Mouse (Mus musculus) intestine, postnatal 0 days (tissue): ENCODE measurements around the gene Tspan1. TPM values are rescaled to one million over a fixed set of nuclear protein-coding genes. Genes with fewer than 3 reads are reported as not detected.

Experiments used
- ATAC-seq: fragments of 200-750 bp; cut with Nextera tagmentation; 2 replicates; pipeline ENCODE4 v1.8.0; 2017; ENCODE audit warnings: mild to moderate bottlenecking, moderate TSS enrichment, moderate library complexity
- H3K27ac ChIP-seq: fragments of 300-500 bp; sonication (generic); 2 replicates; pipeline ENCODE4 v1.5.1; 2014; ENCODE audit warnings: mild to moderate bottlenecking, low read depth, low read length, moderate library complexity
- H3K27me3 ChIP-seq: fragments of 300-500 bp; sonication (generic); replicated peaks from 2 replicates; pipeline ENCODE4 v1.6.1; 2014; ENCODE audit warnings: low read length, mixed read lengths; ENCODE audit not compliant: control insufficient read depth, insufficient read depth
- H3K36me3 ChIP-seq: fragments of 300-500 bp; sonication (generic); 2 replicates; pipeline ENCODE4 v1.6.1; 2014; ENCODE audit warnings: mild to moderate bottlenecking, moderate library complexity; ENCODE audit not compliant: control insufficient read depth, insufficient read depth
- H3K4me1 ChIP-seq: fragments of 300-500 bp; sonication (generic); replicated peaks from 2 replicates; pipeline ENCODE4 v1.6.1; 2014; ENCODE audit warnings: antibody characterized with exemption, low read length, mixed read lengths; ENCODE audit not compliant: control insufficient read depth, insufficient read depth
- H3K4me2 ChIP-seq: fragments of 300-500 bp; sonication (generic); replicated peaks from 2 replicates; pipeline ENCODE4 v1.6.1; 2014; ENCODE audit warnings: low read depth, mild to moderate bottlenecking, moderate library complexity
- H3K4me3 ChIP-seq: fragments of 300-500 bp; sonication (generic); 2 replicates; pipeline ENCODE4 v1.5.1; 2014; ENCODE audit warnings: low read depth, low read length
- H3K9ac ChIP-seq: fragments of 300-500 bp; sonication (generic); 2 replicates; pipeline ENCODE4 v1.6.1; 2014; ENCODE audit warnings: mild to moderate bottlenecking, low read depth, low read length
- H3K9me3 ChIP-seq: fragments of 300-500 bp; sonication (generic); 2 replicates; pipeline ENCODE4 v1.6.1; 2016; ENCODE audit warnings: mixed run types; ENCODE audit not compliant: control insufficient read depth
- CTCF ChIP-seq: sonication (generic); IDR thresholded peaks from 2 replicates; pipeline ENCODE4 v1.5.1; 2016; ENCODE audit warnings: low read depth, mild to moderate bottlenecking, control low read depth, antibody characterized with exemption, moderate library complexity
- WGBS: fragments of 180-500 bp; shearing (Covaris S2); extraction: QIAGEN DNeasy Blood & Tissue Kit; methylation state at CpG from one replicate; pipeline ENCODE4 v1.1.7; 2014; 5-methylcytosine and 5-hydroxymethylcytosine counted together
- polyA plus RNA-seq: library from polyadenylated mRNA; unstranded; fragments of >200 nt; fragmentation: Nextera tagmentation; extraction: Ambion mirVana; gene quantifications from 2 replicates; pipeline ENCODE4 v1.2.1, GENCODE M21; 2015

Gene Tspan1
- polyA plus RNA-seq, 1 experiment from 2014 or later, result 63.8 TPM

- peak overlapping the region; percentile 37; the same call in 1 of the 2 replicates for H3K27ac ChIP-seq
- H3K27me3 ChIP-seq, result no peaks in the 10 kb centered on the region
- peak overlapping the region; percentile 55 for H3K4me3 ChIP-seq
- ATAC-seq, result peak; percentile 88
- no peak for TF ChIP-seq CTCF
- H3K9me3 ChIP-seq, result no peaks in the 10 kb centered on the region
- H3K4me2 ChIP-seq, result peak overlapping the region; percentile 76
- peak overlapping the region; percentile 78 for H3K9ac ChIP-seq
- H3K4me1 ChIP-seq, result no peaks in the 10 kb centered on the region
- under 1% methylated on average over 61 of the region's 73 CpGs for WGBS
- H3K36me3 ChIP-seq, result peaks cover 33% of the 10 kb centered on the region
Observed at GRCm38 (mm10) chr4:116150156-116150861, 17.1 kb downstream of the Tspan1 start.

- no peak for ATAC-seq
- TF ChIP-seq CTCF, result no peak
Observed at GRCm38 (mm10) chr4:116149812-116150155, 17.6 kb downstream of the Tspan1 start.

DNA sequence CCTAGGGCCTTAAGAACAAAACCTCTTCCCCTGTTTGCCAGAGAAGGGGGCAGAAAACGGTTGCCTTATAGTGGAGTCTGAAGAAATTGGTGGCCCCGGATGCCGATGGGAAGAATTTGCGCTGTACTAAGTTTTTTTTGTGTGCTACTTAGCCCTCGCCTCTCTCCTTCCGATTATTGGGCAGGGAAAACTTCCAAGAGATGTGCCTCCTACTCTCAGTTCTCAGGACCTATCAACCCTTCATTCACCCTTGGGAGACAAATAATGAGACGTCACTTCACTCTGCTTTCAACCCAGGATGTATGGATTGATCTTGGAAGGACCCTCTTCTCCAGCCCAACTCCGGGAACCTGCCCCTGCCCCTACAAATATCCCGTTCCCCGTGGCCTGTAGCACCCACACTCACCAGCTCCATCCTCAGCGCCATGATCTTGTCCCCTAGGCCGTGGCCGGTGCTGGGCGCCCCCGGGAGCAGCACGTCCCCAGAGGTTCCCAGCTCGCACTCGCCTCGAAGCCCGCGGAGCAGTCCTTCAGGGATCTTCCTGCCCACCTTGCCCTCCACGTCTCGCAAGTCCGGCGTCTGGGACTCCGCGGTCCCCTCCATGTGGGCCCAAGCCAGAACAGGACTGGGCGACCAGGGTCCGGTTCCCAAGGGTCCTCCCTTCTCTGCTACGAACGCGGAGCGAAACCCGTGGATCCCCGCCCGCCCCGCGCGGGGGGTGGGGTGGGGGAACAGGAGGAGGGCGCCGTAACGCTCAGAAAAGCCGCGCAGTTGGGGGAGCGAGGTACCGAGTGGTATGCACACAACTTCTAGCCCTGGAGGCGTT is 23.3 kb downstream of the Tspan1 start:
- no peak overlapping the region for H3K27ac ChIP-seq
- peaks cover 4% of the 10 kb centered on the region; the same call in 1 of the 2 replicates for H3K4me1 ChIP-seq
- ATAC-seq, result peak; percentile 38; the same call in 1 of the 2 replicates
- 2% methylated on average over 47 of the region's 47 CpGs for WGBS
- no peaks in the 10 kb centered on the region for H3K36me3 ChIP-seq
- no peaks in the 10 kb centered on the region for H3K9me3 ChIP-seq
- peak overlapping the region; percentile 64 for H3K9ac ChIP-seq
- no peaks in the 10 kb centered on the region for H3K27me3 ChIP-seq
- no peak for TF ChIP-seq CTCF
- H3K4me3 ChIP-seq, result peak overlapping the region; percentile 72
- H3K4me2 ChIP-seq, result peak overlapping the region; percentile 98

More at GRCm38 (mm10) chr4:116149812-116150155, 17.6 kb downstream of the Tspan1 start:
- H3K4me2 ChIP-seq, result peak overlapping the region; percentile 76
- H3K27ac ChIP-seq, result peak overlapping the region; percentile 37; the same call in 1 of the 2 replicates
- no peaks in the 10 kb centered on the region for H3K27me3 ChIP-seq
- no peaks in the 10 kb centered on the region for H3K4me1 ChIP-seq
- peak overlapping the region; percentile 55 for H3K4me3 ChIP-seq
- peak overlapping the region; percentile 78 for H3K9ac ChIP-seq
- WGBS, result 25% methylated on average over 6 of the region's 6 CpGs
- H3K9me3 ChIP-seq, result no peaks in the 10 kb centered on the region
- peaks cover 28% of the 10 kb centered on the region for H3K36me3 ChIP-seq

GRCm38 (mm10) chr4:116143317-116143811 is 24.0 kb downstream of the Tspan1 start:
- H3K4me2 ChIP-seq, result peak overlapping the region; percentile 98
- no peaks in the 10 kb centered on the region for H3K9me3 ChIP-seq
- H3K27me3 ChIP-seq, result no peaks in the 10 kb centered on the region
- no peaks in the 10 kb centered on the region for H3K36me3 ChIP-seq
- WGBS, result 26% methylated on average over 7 of the region's 7 CpGs
- no peak for TF ChIP-seq CTCF
- peak overlapping the region; percentile 72; the same call in 1 of the 2 replicates for H3K4me3 ChIP-seq
- H3K27ac ChIP-seq, result no peak overlapping the region
- H3K4me1 ChIP-seq, result peaks cover 4% of the 10 kb centered on the region; the same call in 1 of the 2 replicates
- no peak overlapping the region for H3K9ac ChIP-seq
- no peak for ATAC-seq

- Histone ChIP-seq H3K4me1 (peaks cover 4% of the 10 kb centered on the region; the same call in 1 of the 2 replicates), H3K27me3 (no peaks in the 10 kb centered on the region), H3K36me3 (no peaks in the 10 kb centered on the region), H3K9me3 (no peaks in the 10 kb centered on the region), H3K4me3 (no peak overlapping the region), H3K27ac (no peak overlapping the region), H3K4me2 (no peak overlapping the region), H3K9ac (no peak overlapping the region)
- TF ChIP-seq CTCF, result no peak
- ATAC-seq, result no peak
- WGBS, result 85% methylated on average over 7 of the region's 7 CpGs
Observed at GRCm38 (mm10) chr4:116142269-116142668, 25.1 kb downstream of the Tspan1 start.

- no peak overlapping the region for H3K4me3 ChIP-seq
- no peak overlapping the region for H3K4me2 ChIP-seq
- TF ChIP-seq CTCF, result no peak
- H3K9me3 ChIP-seq, result no peaks in the 10 kb centered on the region
- ATAC-seq, result no peak
- H3K4me1 ChIP-seq, result peaks cover 4% of the 10 kb centered on the region; the same call in 1 of the 2 replicates
- H3K27ac ChIP-seq, result no peak overlapping the region
- no peaks in the 10 kb centered on the region for H3K27me3 ChIP-seq
- WGBS, result 86% methylated on average over 1 of the region's 1 CpGs
- H3K9ac ChIP-seq, result no peak overlapping the region
- no peaks in the 10 kb centered on the region for H3K36me3 ChIP-seq
Observed at GRCm38 (mm10) chr4:116141736-116142135, 25.7 kb downstream of the Tspan1 start.
